Mouse (Mus musculus) limb, embryonic 15.5 days (tissue): ENCODE measurements around the gene Ugt1a2. TPM values are rescaled to one million over a fixed set of nuclear protein-coding genes. Genes with fewer than 3 reads are reported as not detected.
A peak's percentile ranks its signal among the peaks of the same experiment; 100 is the strongest.

Source experiments
- ATAC-seq: fragments of 200-750 bp; cut with Nextera tagmentation; 2 replicates; pipeline ENCODE4 v1.8.0; 2017; ENCODE audit warnings: low read depth, moderate TSS enrichment; ENCODE audit not compliant: insufficient number of reproducible peaks, low FRiP score, low TSS enrichment
- H3K27ac ChIP-seq: fragments of 300-500 bp; sonication (generic); 2 replicates; pipeline ENCODE4 v1.5.1; 2015; ENCODE audit warnings: moderate library complexity, mild to moderate bottlenecking, inconsistent platforms
- H3K27me3 ChIP-seq: fragments of 300-500 bp; sonication (generic); 2 replicates; pipeline ENCODE4 v1.6.1; 2015; ENCODE audit warnings: inconsistent platforms
- H3K36me3 ChIP-seq: fragments of 300-500 bp; sonication (generic); 2 replicates; pipeline ENCODE4 v1.6.1; 2015; ENCODE audit warnings: inconsistent platforms
- H3K4me1 ChIP-seq: fragments of 300-500 bp; sonication (generic); 2 replicates; pipeline ENCODE4 v1.6.1; 2015; ENCODE audit warnings: inconsistent platforms
- H3K4me2 ChIP-seq: fragments of 300-500 bp; sonication (generic); 2 replicates; pipeline ENCODE4 v1.6.1; 2015; ENCODE audit warnings: mild to moderate bottlenecking, inconsistent platforms
- H3K4me3 ChIP-seq: fragments of 300-500 bp; sonication (generic); 2 replicates; pipeline ENCODE4 v1.5.1; 2015; ENCODE audit warnings: mild to moderate bottlenecking, inconsistent platforms
- H3K9ac ChIP-seq: fragments of 300-500 bp; sonication (generic); 2 replicates; pipeline ENCODE4 v1.6.1; 2015; ENCODE audit warnings: inconsistent platforms
- H3K9me3 ChIP-seq: fragments of 300-500 bp; sonication (generic); 2 replicates; pipeline ENCODE4 v1.6.1; 2016; ENCODE audit warnings: inconsistent platforms
- WGBS: fragments of 180-500 bp; shearing (Covaris S2); methylation state at CpG from one replicate; pipeline ENCODE4 v1.1.7; 2015; 5-methylcytosine and 5-hydroxymethylcytosine counted together
- polyA plus RNA-seq: library from polyadenylated mRNA; unstranded; fragments of >200 nt; fragmentation: Nextera tagmentation; extraction: Ambion mirVana; gene quantifications from 2 replicates; pipeline ENCODE4 v1.2.1, GENCODE M21; 2015

The Ugt1a2 gene
- polyA plus RNA-seq, 1 experiment from 2014 or later: not detected

GRCm38 (mm10) chr1:88254793-88255465, 54.5 kb downstream of the Ugt1a2 start:
- Histone ChIP-seq H3K4me1 (peaks cover 7% of the 10 kb centered on the region), H3K4me3 (no peak overlapping the region), H3K4me2 (no peak overlapping the region), H3K36me3 (peaks cover 9% of the 10 kb centered on the region), H3K27me3 (no peaks in the 10 kb centered on the region), H3K27ac (no peak overlapping the region), H3K9me3 (peaks cover 32% of the 10 kb centered on the region), H3K9ac (no peak overlapping the region)
- 0 out of 2 replicates have a peak, but pooled peaks have one; percentile 0 for ATAC-seq
- 85% methylated on average over 12 of the region's 12 CpGs for WGBS

- ATAC-seq: no peak
Measured at GRCm38 (mm10) chr1:88255466-88255857, 55.1 kb downstream of the Ugt1a2 start.

GRCm38 (mm10) chr1:88255989-88256754, 55.8 kb downstream of the Ugt1a2 start:
- no peak for ATAC-seq

More at GRCm38 (mm10) chr1:88255466-88255857, 55.1 kb downstream of the Ugt1a2 start:
- Histone ChIP-seq H3K27me3 (no peaks in the 10 kb centered on the region), H3K36me3 (peaks cover 14% of the 10 kb centered on the region), H3K9ac (no peak overlapping the region), H3K27ac (no peak overlapping the region), H3K4me3 (no peak overlapping the region), H3K4me2 (no peak overlapping the region), H3K9me3 (peaks cover 28% of the 10 kb centered on the region), H3K4me1 (peaks cover 7% of the 10 kb centered on the region)
- WGBS: 51% methylated on average over 2 of the region's 2 CpGs

GRCm38 (mm10) chr1:88256886-88257663, 56.7 kb downstream of the Ugt1a2 start:
- H3K27ac ChIP-seq: no peak overlapping the region
- no peak overlapping the region for H3K4me2 ChIP-seq
- no peaks in the 10 kb centered on the region for H3K27me3 ChIP-seq
- no peak overlapping the region for H3K4me3 ChIP-seq
- 69% methylated on average over 10 of the region's 10 CpGs for WGBS
- no peak overlapping the region for H3K9ac ChIP-seq
- peaks cover 14% of the 10 kb centered on the region for H3K4me1 ChIP-seq
- peaks cover 16% of the 10 kb centered on the region for H3K9me3 ChIP-seq
- ATAC-seq: no peak
- peaks cover 30% of the 10 kb centered on the region for H3K36me3 ChIP-seq

More at GRCm38 (mm10) chr1:88255989-88256754, 55.8 kb downstream of the Ugt1a2 start:
- no peak overlapping the region for H3K4me3 ChIP-seq
- peaks cover 21% of the 10 kb centered on the region for H3K36me3 ChIP-seq
- 77% methylated on average over 13 of the region's 13 CpGs for WGBS
- peaks cover 21% of the 10 kb centered on the region for H3K9me3 ChIP-seq
- no peak overlapping the region for H3K4me2 ChIP-seq
- H3K9ac ChIP-seq: no peak overlapping the region
- no peak overlapping the region for H3K27ac ChIP-seq
- peaks cover 7% of the 10 kb centered on the region for H3K4me1 ChIP-seq
- no peaks in the 10 kb centered on the region for H3K27me3 ChIP-seq

- Histone ChIP-seq H3K36me3 (peaks cover 36% of the 10 kb centered on the region), H3K27ac (no peak overlapping the region), H3K4me3 (no peak overlapping the region), H3K4me1 (peaks cover 14% of the 10 kb centered on the region), H3K27me3 (no peaks in the 10 kb centered on the region), H3K4me2 (no peak overlapping the region), H3K9ac (no peak overlapping the region), H3K9me3 (0 out of 2 replicates have a peak, but pooled peaks cover 10% of the 10 kb centered on the region)
- ATAC-seq: no peak
- 83% methylated on average over 6 of the region's 6 CpGs for WGBS
Measured at GRCm38 (mm10) chr1:88257681-88258080, 57.3 kb downstream of the Ugt1a2 start.

- ATAC-seq: no peak
- Histone ChIP-seq H3K9ac (no peak overlapping the region), H3K4me2 (no peak overlapping the region), H3K36me3 (peaks cover 42% of the 10 kb centered on the region), H3K27me3 (no peaks in the 10 kb centered on the region), H3K9me3 (0 out of 2 replicates have a peak, but pooled peaks cover 5% of the 10 kb centered on the region), H3K4me3 (no peak overlapping the region), H3K4me1 (peaks cover 14% of the 10 kb centered on the region), H3K27ac (no peak overlapping the region)
- 66% methylated on average over 6 of the region's 6 CpGs for WGBS
Measured at GRCm38 (mm10) chr1:88258361-88258760, 58.0 kb downstream of the Ugt1a2 start.

- H3K4me1 ChIP-seq: peaks cover 14% of the 10 kb centered on the region
- no peaks in the 10 kb centered on the region for H3K27me3 ChIP-seq
- peak overlapping the region; percentile 1; the same call in 1 of the 2 replicates for H3K27ac ChIP-seq
- no peak overlapping the region for H3K9ac ChIP-seq
- H3K36me3 ChIP-seq: peaks cover 50% of the 10 kb centered on the region
- H3K4me2 ChIP-seq: no peak overlapping the region
- 0 out of 2 replicates have a peak, but pooled peaks cover 5% of the 10 kb centered on the region for H3K9me3 ChIP-seq
- H3K4me3 ChIP-seq: no peak overlapping the region
- ATAC-seq: no peak
- 72% methylated on average over 8 of the region's 8 CpGs for WGBS
Measured at GRCm38 (mm10) chr1:88258881-88259642, 58.7 kb downstream of the Ugt1a2 start.

- Histone ChIP-seq H3K4me1 (peaks cover 14% of the 10 kb centered on the region), H3K4me2 (no peak overlapping the region), H3K36me3 (peaks cover 55% of the 10 kb centered on the region), H3K4me3 (no peak overlapping the region), H3K9ac (no peak overlapping the region), H3K27ac (no peak overlapping the region; the same call in 1 of the 2 replicates), H3K9me3 (0 out of 2 replicates have a peak, but pooled peaks cover 5% of the 10 kb centered on the region), H3K27me3 (no peaks in the 10 kb centered on the region)
- ATAC-seq: no peak
- 77% methylated on average over 4 of the region's 4 CpGs for WGBS
Measured at GRCm38 (mm10) chr1:88259643-88260024, 59.2 kb downstream of the Ugt1a2 start.

GRCm38 (mm10) chr1:88260114-88260513, 59.7 kb downstream of the Ugt1a2 start:
- Histone ChIP-seq H3K9me3 (0 out of 2 replicates have a peak, but pooled peaks cover 3% of the 10 kb centered on the region), H3K27me3 (no peaks in the 10 kb centered on the region), H3K4me2 (no peak overlapping the region), H3K27ac (no peak overlapping the region; the same call in 1 of the 2 replicates), H3K36me3 (peaks cover 60% of the 10 kb centered on the region), H3K4me1 (peaks cover 14% of the 10 kb centered on the region), H3K4me3 (no peak overlapping the region), H3K9ac (no peak overlapping the region)
- ATAC-seq: peak; percentile 11
- 79% methylated on average over 6 of the region's 6 CpGs for WGBS

- peaks cover 14% of the 10 kb centered on the region for H3K4me1 ChIP-seq
- H3K9ac ChIP-seq: no peak overlapping the region
- no peaks in the 10 kb centered on the region for H3K27me3 ChIP-seq
- no peak overlapping the region for H3K4me3 ChIP-seq
- no peak overlapping the region for H3K27ac ChIP-seq
- no peak for ATAC-seq
- H3K9me3 ChIP-seq: no peaks in the 10 kb centered on the region
- H3K4me2 ChIP-seq: no peak overlapping the region
- H3K36me3 ChIP-seq: peaks cover 67% of the 10 kb centered on the region
- WGBS: 83% methylated on average over 10 of the region's 10 CpGs
Measured at GRCm38 (mm10) chr1:88260604-88261377, 60.4 kb downstream of the Ugt1a2 start.
